ENCODE assay signal across 9 mouse cellular contexts in genomic region chr10:23811635-23812437, GRCm38 (mm10). TPM values are rescaled to one million over a fixed set of nuclear protein-coding genes. Genes with fewer than 3 reads are reported as not detected.
DNase-seq lines count a peak whose midpoint lies in the region; ATAC-seq lines count a peak whose summit lies in the region.
"Had no signal": no experiment of that assay in that cellular context is flagged by ENCODE, and none has a peak within 500 bp of the region (broad histone marks: within the 10 kb centered on the region; RNA-seq: fewer than 3 reads in every experiment).

No protein-coding gene starts in this region.

- no peaks in the 10 kb centered on the region for H3K9me3 ChIP-seq in embryonic facial prominence, embryonic 10.5 days
- H3K9me3 ChIP-seq in hindbrain, embryonic 13.5 days, result no peaks in the 10 kb centered on the region
- no peaks in the 10 kb centered on the region for H3K9me3 ChIP-seq in midbrain, embryonic 16.5 days (replicated peaks; ENCODE audit: control insufficient read depth, low read length, poor library complexity, severe bottlenecking)
- H3K9me3 ChIP-seq: limb, embryonic 15.5 days had no signal

- WGBS in embryonic facial prominence, embryonic 10.5 days, result 76% methylated on average over 10 of the region's 12 CpGs
- WGBS in hindbrain, embryonic 13.5 days, result 74% methylated on average over 8 of the region's 12 CpGs
- 78% methylated on average over 9 of the region's 12 CpGs for WGBS in midbrain, embryonic 16.5 days

- intact Hi-C loops in heart, postnatal 25 days (cut with DNase I), result loop anchor here (2.0 to 10.0 kb wide), 3 partner anchors 163 to 483 kb away; partner anchors contain the start of gene Taar5
- intact Hi-C loops in left cerebral cortex, postnatal 10 days (cut with DNase I), result loop anchor here (5.0 to 10.0 kb wide), 3 partner anchors 300 to 483 kb away; no protein-coding TSS in a partner anchor

- H3K9ac ChIP-seq in hindbrain, embryonic 13.5 days, result no peak overlapping the region
- no peak overlapping the region for H3K9ac ChIP-seq in midbrain, embryonic 16.5 days (ENCODE audit: low read depth, low read length)
- H3K9ac ChIP-seq: limb, embryonic 15.5 days had no signal

- no peak overlapping the region for H3K27ac ChIP-seq in embryonic facial prominence, embryonic 10.5 days (replicated peaks)
- H3K27ac ChIP-seq in hindbrain, embryonic 13.5 days, result no peak overlapping the region
- no peak overlapping the region for H3K27ac ChIP-seq in midbrain, embryonic 16.5 days (ENCODE audit: low read length)
- H3K27ac ChIP-seq: limb, embryonic 15.5 days had no signal

- H3K4me2 ChIP-seq in hindbrain, embryonic 13.5 days, result no peak overlapping the region
- H3K4me2 ChIP-seq in midbrain, embryonic 16.5 days (ENCODE audit: low read length), result no peak overlapping the region
- H3K4me2 ChIP-seq: limb, embryonic 15.5 days had no signal

- DNase-seq in heart, adult 8-10 months (ENCODE audit: low spot score), result peak; percentile 45
- DNase-seq in heart, postnatal 25 days (ENCODE audit: low spot score), result no peak
- peak; percentile 86 for DNase-seq in adrenal gland, postnatal 10 days
- peak; percentile 67 for DNase-seq in embryonic facial prominence, embryonic 10.5 days (ENCODE audit: low spot score)
- DNase-seq in left cerebral cortex, postnatal 10 days (ENCODE audit: extremely low spot score in 1 of 2, low spot score in 2 of 2), result peak; percentile 34 to 75
- DNase-seq in spleen, postnatal 36 days (ENCODE audit: low spot score in 2 of 2), result peak; percentile 25 to 29

- H3K27me3 ChIP-seq in embryonic facial prominence, embryonic 10.5 days (replicated peaks; ENCODE audit: low read depth, poor library complexity, severe bottlenecking), result no peaks in the 10 kb centered on the region
- H3K27me3 ChIP-seq in hindbrain, embryonic 13.5 days, result no peaks in the 10 kb centered on the region
- no peaks in the 10 kb centered on the region for H3K27me3 ChIP-seq in midbrain, embryonic 16.5 days (ENCODE audit: control insufficient read depth, insufficient read depth, low read depth, low read length)
- H3K27me3 ChIP-seq: limb, embryonic 15.5 days had no signal

- no peaks in the 10 kb centered on the region for H3K4me1 ChIP-seq in embryonic facial prominence, embryonic 10.5 days
- no peaks in the 10 kb centered on the region; the same call in 1 of the 2 replicates for H3K4me1 ChIP-seq in hindbrain, embryonic 13.5 days (replicated peaks)
- H3K4me1 ChIP-seq in midbrain, embryonic 16.5 days (ENCODE audit: control insufficient read depth, insufficient read depth, low read length), result no peaks in the 10 kb centered on the region
- H3K4me1 ChIP-seq: limb, embryonic 15.5 days had no signal

- ATAC-seq in hindbrain, embryonic 13.5 days (ENCODE audit: low FRiP score), result peak; percentile 50; the same call in 1 of the 2 replicates
- ATAC-seq in midbrain, embryonic 16.5 days, result 0 out of 2 replicates have a peak, but pooled peaks have one; percentile 49

- H3K36me3 ChIP-seq in embryonic facial prominence, embryonic 10.5 days (replicated peaks), result peaks cover 17% of the 10 kb centered on the region; the same call in 1 of the 2 replicates
- peaks cover 30% of the 10 kb centered on the region for H3K36me3 ChIP-seq in hindbrain, embryonic 13.5 days
- H3K36me3 ChIP-seq in midbrain, embryonic 16.5 days (ENCODE audit: control insufficient read depth, insufficient read depth, low read length), result no peaks in the 10 kb centered on the region; the same call in 1 of the 2 replicates

- no peak overlapping the region for H3K4me3 ChIP-seq in embryonic facial prominence, embryonic 10.5 days
- H3K4me3 ChIP-seq in hindbrain, embryonic 13.5 days, result no peak overlapping the region
- no peak overlapping the region for H3K4me3 ChIP-seq in midbrain, embryonic 16.5 days (ENCODE audit: low read depth, low read length)
- H3K4me3 ChIP-seq: limb, embryonic 15.5 days had no signal

RNA-seq across cellular contexts. Expression of gene Slc18b1, which starts 15.1 kb away (rescaled TPM):
- 10 to 100 TPM in 1 of 4 experiments, 1 to 10 TPM in 3; 6.2 to 10.7 (median 7.9) TPM for total RNA-seq in heart, adult 8-10 months (2022)
- 10 to 100 TPM in 1 of 2 experiments, 1 to 10 TPM in 1; 8.6 to 10.2 TPM for total RNA-seq in heart, postnatal 25 days (2021)
- total RNA-seq in adrenal gland, postnatal 10 days (2021), result 10 to 100 TPM; 24.8 to 34.7 TPM
- polyA plus RNA-seq in embryonic facial prominence, embryonic 10.5 days (2016; fragmentation: Nextera tagmentation; extraction: Ambion mirVana), result 10.2 and 11.7 TPM in 2 replicates
- polyA plus RNA-seq in hindbrain, embryonic 13.5 days (2015; fragmentation: Nextera tagmentation; extraction: Ambion mirVana), result 22.0 and 22.2 TPM in 2 replicates
- 10 to 100 TPM; 24.4 to 26.0 TPM for total RNA-seq in left cerebral cortex, postnatal 10 days (2021)
- polyA plus RNA-seq in midbrain, embryonic 16.5 days (2015; fragmentation: Nextera tagmentation; extraction: Ambion mirVana), result 17.5 and 19.0 TPM in 2 replicates

RNA-seq across cellular contexts. Expression of gene Rps12, which starts 24.8 kb away (rescaled TPM):
- total RNA-seq in heart, adult 8-10 months (2022), result 100 to 1,000 TPM; 143 to 253 (median 212) TPM
- total RNA-seq in heart, postnatal 25 days (2021), result 100 to 1,000 TPM; 173 to 245 TPM
- total RNA-seq in adrenal gland, postnatal 10 days (2021), result 100 to 1,000 TPM; 477 to 532 TPM
- 142 and 152 TPM in 2 replicates for polyA plus RNA-seq in embryonic facial prominence, embryonic 10.5 days (2016; fragmentation: Nextera tagmentation; extraction: Ambion mirVana)
- 110 and 124 TPM in 2 replicates for polyA plus RNA-seq in hindbrain, embryonic 13.5 days (2015; fragmentation: Nextera tagmentation; extraction: Ambion mirVana)
- total RNA-seq in left cerebral cortex, postnatal 10 days (2021), result 100 to 1,000 TPM; 259 to 319 TPM
- polyA plus RNA-seq in midbrain, embryonic 16.5 days (2015; fragmentation: Nextera tagmentation; extraction: Ambion mirVana), result 83.7 and 87.4 TPM in 2 replicates

RNA-seq across cellular contexts. Expression of gene Vnn3, which starts 39.4 kb away (rescaled TPM):
- under 1 TPM in 3 of 4 experiments, not detected in 1; 0.12 to 0.34 (median 0.16) TPM for total RNA-seq in heart, adult 8-10 months (2022)
- total RNA-seq in heart, postnatal 25 days (2021), result not detected
- total RNA-seq in adrenal gland, postnatal 10 days (2021), result 10 to 100 TPM; 23.1 to 37.7 TPM
- not detected in 2 replicates for polyA plus RNA-seq in embryonic facial prominence, embryonic 10.5 days (2016; fragmentation: Nextera tagmentation; extraction: Ambion mirVana)
- not detected in 2 replicates for polyA plus RNA-seq in hindbrain, embryonic 13.5 days (2015; fragmentation: Nextera tagmentation; extraction: Ambion mirVana)
- total RNA-seq in left cerebral cortex, postnatal 10 days (2021), result not detected
- 0.22 TPM in 1 of 2 replicates, not detected in the other for polyA plus RNA-seq in midbrain, embryonic 16.5 days (2015; fragmentation: Nextera tagmentation; extraction: Ambion mirVana)
- polyA plus RNA-seq: limb, embryonic 15.5 days had no signal

Comparison
In these comparisons a context has a peak if more than half of its experiments do, and no peak if none do; other contexts are left out.
1. RNA of gene Vnn3, which starts 39.4 kb away (total RNA-seq): 23.1 to 37.7 TPM in adrenal gland, postnatal 10 days; 0.12 to 0.34 TPM in heart, adult 8-10 months, not detected in left cerebral cortex, postnatal 10 days and not detected in heart, postnatal 25 days; every median in the first group is over 10 times any median in the second.